Comparison of ENCODE assay signal across 7 mouse cellular contexts in the genomic region with DNA sequence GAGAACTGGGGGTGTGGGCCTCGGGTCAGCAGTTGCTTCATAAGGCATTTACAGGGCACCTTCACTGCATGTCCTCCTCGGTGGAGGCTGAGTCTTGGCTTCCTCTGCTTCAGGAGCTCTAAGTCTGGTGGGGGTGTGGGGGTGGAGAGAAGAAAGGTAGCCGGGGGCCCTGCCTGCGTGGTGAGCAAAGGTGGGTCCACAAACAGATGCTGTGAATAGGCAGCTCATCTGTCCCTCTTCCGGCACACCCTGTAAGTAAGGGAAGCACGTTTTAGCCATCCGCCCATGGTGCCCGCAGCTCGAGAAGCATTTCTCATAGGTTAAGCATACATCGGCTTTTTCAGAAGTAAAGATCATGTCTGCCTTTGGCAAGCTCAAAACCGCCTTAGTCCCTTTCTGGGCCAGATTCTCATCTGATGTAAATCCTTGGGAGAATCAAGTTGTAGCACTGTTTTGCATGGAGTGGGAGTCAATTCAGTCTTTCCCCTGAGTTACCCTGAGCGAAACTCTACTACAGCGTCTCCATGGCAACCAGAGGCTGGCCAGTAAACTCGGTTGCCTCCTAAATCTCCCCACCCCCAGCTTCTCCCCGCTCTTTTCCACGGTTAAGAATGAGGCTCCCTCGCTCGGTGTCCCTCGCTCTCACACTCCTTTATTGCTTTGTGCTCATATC.
DNase-seq lines count a peak whose midpoint lies in the region; ATAC-seq and TF ChIP-seq lines count a peak whose summit lies in the region.

No protein-coding gene starts in this region.

- H3K27ac ChIP-seq in lung, embryonic 15.5 days: no peak overlapping the region
- no peak overlapping the region for H3K27ac ChIP-seq in embryonic facial prominence, embryonic 13.5 days
- peak overlapping the region; percentile 67 for H3K27ac ChIP-seq in hindbrain, embryonic 16.5 days (ENCODE audit: low read depth, low read length)
- peak overlapping the region; percentile 70 for H3K27ac ChIP-seq in midbrain, embryonic 10.5 days (replicated peaks)
- peak overlapping the region; percentile 81 for H3K27ac ChIP-seq in testis, adult 2 months (ENCODE audit: control insufficient read depth, insufficient read depth, low read depth, low read length)

- WGBS in lung, embryonic 15.5 days: 31% methylated on average over 19 of the region's 19 CpGs
- 54% methylated on average over 19 of the region's 19 CpGs for WGBS in lung, adult 2 months
- WGBS in embryonic facial prominence, embryonic 13.5 days: 30% methylated on average over 19 of the region's 19 CpGs
- whole genome bisulfite sequencing in hindbrain, embryonic 16.5 days: 16% methylated on average over 19 of the region's 19 CpGs
- 21% methylated on average over 19 of the region's 19 CpGs for WGBS in midbrain, embryonic 10.5 days

- H3K4me3 ChIP-seq in lung, embryonic 15.5 days: no peak overlapping the region
- H3K4me3 ChIP-seq in lung, adult 2 months (replicated peaks; ENCODE audit: extremely low read depth, low read depth, low read length): no peak overlapping the region
- no peak overlapping the region for H3K4me3 ChIP-seq in embryonic facial prominence, embryonic 13.5 days
- H3K4me3 ChIP-seq in hindbrain, embryonic 16.5 days (ENCODE audit: low read length): no peak overlapping the region
- peak overlapping the region; percentile 36 for H3K4me3 ChIP-seq in midbrain, embryonic 10.5 days
- peak overlapping the region; percentile 88 for H3K4me3 ChIP-seq in testis, adult 2 months (ENCODE audit: control insufficient read depth, low read depth, low read length)

- no peak overlapping the region for H3K9ac ChIP-seq in lung, embryonic 15.5 days
- H3K9ac ChIP-seq in embryonic facial prominence, embryonic 13.5 days: no peak overlapping the region
- peak overlapping the region; percentile 35; the same call in 1 of the 2 replicates for H3K9ac ChIP-seq in hindbrain, embryonic 16.5 days (ENCODE audit: low read depth, low read length)

- no peaks in the 10 kb centered on the region for H3K27me3 ChIP-seq in lung, embryonic 15.5 days
- no peaks in the 10 kb centered on the region for H3K27me3 ChIP-seq in embryonic facial prominence, embryonic 13.5 days
- H3K27me3 ChIP-seq in hindbrain, embryonic 16.5 days (replicated peaks; ENCODE audit: control insufficient read depth, insufficient read depth, low read length): no peaks in the 10 kb centered on the region
- H3K27me3 ChIP-seq in midbrain, embryonic 10.5 days (ENCODE audit: low read depth, poor library complexity, severe bottlenecking): peaks cover 44% of the 10 kb centered on the region
- H3K27me3 ChIP-seq in testis, adult 2 months (ENCODE audit: control insufficient read depth, insufficient read depth, low read length): no peaks in the 10 kb centered on the region

- no peak; the same call in 1 of the 2 replicates for ATAC-seq in lung, embryonic 15.5 days (ENCODE audit: borderline replicate concordance, extremely low read depth, low FRiP score, low TSS enrichment)
- no peak for ATAC-seq in embryonic facial prominence, embryonic 13.5 days (ENCODE audit: insufficient number of reproducible peaks, insufficient read depth, low FRiP score, low TSS enrichment, low read depth)
- ATAC-seq in hindbrain, embryonic 16.5 days: peak; percentile 86

- peak overlapping the region; percentile 29; the same call in 1 of the 2 replicates for H3K4me2 ChIP-seq in lung, embryonic 15.5 days
- peak overlapping the region; percentile 30 for H3K4me2 ChIP-seq in embryonic facial prominence, embryonic 13.5 days
- peak overlapping the region; percentile 49 for H3K4me2 ChIP-seq in hindbrain, embryonic 16.5 days (ENCODE audit: low read length)

- H3K9me3 ChIP-seq in lung, embryonic 15.5 days: no peaks in the 10 kb centered on the region
- H3K9me3 ChIP-seq in embryonic facial prominence, embryonic 13.5 days: no peaks in the 10 kb centered on the region
- no peaks in the 10 kb centered on the region for H3K9me3 ChIP-seq in hindbrain, embryonic 16.5 days (ENCODE audit: control insufficient read depth, low read length)
- no peaks in the 10 kb centered on the region for H3K9me3 ChIP-seq in midbrain, embryonic 10.5 days (replicated peaks)

- peaks cover 29% of the 10 kb centered on the region for H3K4me1 ChIP-seq in lung, embryonic 15.5 days
- peaks cover 2% of the 10 kb centered on the region; the same call in 1 of the 2 replicates for H3K4me1 ChIP-seq in lung, adult 2 months (ENCODE audit: control insufficient read depth, insufficient read depth, low read length)
- H3K4me1 ChIP-seq in embryonic facial prominence, embryonic 13.5 days: peaks cover 39% of the 10 kb centered on the region
- peaks cover 19% of the 10 kb centered on the region for H3K4me1 ChIP-seq in hindbrain, embryonic 16.5 days (ENCODE audit: control insufficient read depth, insufficient read depth, low read depth, low read length)
- peaks cover 26% of the 10 kb centered on the region for H3K4me1 ChIP-seq in midbrain, embryonic 10.5 days
- peaks cover 22% of the 10 kb centered on the region for H3K4me1 ChIP-seq in testis, adult 2 months (ENCODE audit: control insufficient read depth, insufficient read depth, low read length)

- H3K36me3 ChIP-seq in lung, embryonic 15.5 days: no peaks in the 10 kb centered on the region
- H3K36me3 ChIP-seq in embryonic facial prominence, embryonic 13.5 days: peaks cover 17% of the 10 kb centered on the region
- no peaks in the 10 kb centered on the region for H3K36me3 ChIP-seq in hindbrain, embryonic 16.5 days (ENCODE audit: control insufficient read depth, insufficient read depth, low read length)
- H3K36me3 ChIP-seq in midbrain, embryonic 10.5 days: no peaks in the 10 kb centered on the region
- no peaks in the 10 kb centered on the region for H3K36me3 ChIP-seq in testis, adult 2 months (ENCODE audit: control insufficient read depth, insufficient read depth, low read length)

- no peak for TF ChIP-seq POLR2A in lung, adult 2 months (IDR thresholded peaks at IDR 0.05; ENCODE audit: borderline replicate concordance, extremely low read depth, low read depth, low read length)
- TF ChIP-seq POLR2A in testis, adult 2 months (IDR thresholded peaks at IDR 0.05; ENCODE audit: control insufficient read depth, low read depth, low read length): peak; percentile 52; the same call in 1 of the 2 replicates

- no peak for DNase-seq in lung, adult 2 months
- DNase-seq in midbrain, embryonic 10.5 days (ENCODE audit: low spot score): peak; percentile 78
- DNase-seq in natural killer cell, adult 2 months (ENCODE audit: low spot score in 2 of 2): no peak

- no peak for TF ChIP-seq CTCF in lung, adult 2 months (IDR thresholded peaks at IDR 0.05; ENCODE audit: insufficient read depth, low read length)
- no peak for TF ChIP-seq CTCF in testis, adult 2 months (IDR thresholded peaks at IDR 0.05; ENCODE audit: control insufficient read depth, insufficient read depth, insufficient replicate concordance, low read depth, low read length)

Comparison
In these comparisons a context has a peak if more than half of its experiments do, and no peak if none do; other contexts are left out.
1. H3K27ac ChIP-seq: peak in hindbrain, embryonic 16.5 days (single experiment), midbrain, embryonic 10.5 days (single experiment) and testis, adult 2 months (single experiment); none in lung, embryonic 15.5 days (single experiment) and embryonic facial prominence, embryonic 13.5 days (single experiment).
2. H3K4me3 ChIP-seq: peak in midbrain, embryonic 10.5 days (single experiment) and testis, adult 2 months (single experiment); none in lung, embryonic 15.5 days (single experiment), lung, adult 2 months (single experiment), embryonic facial prominence, embryonic 13.5 days (single experiment) and hindbrain, embryonic 16.5 days (single experiment).
3. Peak in every context shown above with its lines, with median percentiles within 50 percentile points of each other: H3K4me2 ChIP-seq.